Mouse (Mus musculus) CH12.LX (cell line): Measurements from ENCODE around the gene Mroh7. TPM values are rescaled to one million over a fixed set of nuclear protein-coding genes. Genes with fewer than 3 reads are reported as not detected.

Experiments used
- DNase-seq: peaks from one replicate; pipeline ENCODE4 v3.0.0-alpha.2; 2013; ENCODE audit errors: extremely low read depth
- H3K27ac ChIP-seq: 2 replicates; pipeline ENCODE4 v1.5.1; 2012; ENCODE audit warnings: low read depth, mild to moderate bottlenecking, control low read depth, moderate library complexity; ENCODE audit not compliant: insufficient read depth
- H3K27me3 ChIP-seq: replicated peaks from 2 replicates; pipeline ENCODE3; 2012; ENCODE audit warnings: inconsistent platforms
- H3K36me3 ChIP-seq, 2 experiments: replicated peaks in 1 of 2; 2 replicates each; pipeline versions ENCODE3 to v1.6.1; 2012; ENCODE audit warnings: inconsistent platforms in 1 of 2, low read length in 1 of 2, mild to moderate bottlenecking in 1 of 2, mixed read lengths in 1 of 2, moderate library complexity in 1 of 2; ENCODE audit not compliant: control insufficient read depth in 1 of 2, insufficient read depth in 1 of 2
- H3K4me1 ChIP-seq, 2 experiments: 2 replicates each; pipeline ENCODE4 v1.6.1; 2012; ENCODE audit warnings: inconsistent platforms in 1 of 2, moderate library complexity in 1 of 2; ENCODE audit not compliant: insufficient read depth in 2 of 2, control insufficient read depth in 1 of 2
- H3K4me2 ChIP-seq: 2 replicates; pipeline ENCODE4 v1.6.1; 2012; ENCODE audit warnings: low read depth, mild to moderate bottlenecking, control low read depth; ENCODE audit not compliant: poor library complexity, insufficient read depth, severe bottlenecking
- H3K4me3 ChIP-seq, 3 experiments: fragments of 150-350 bp in 1 of 3; sonication (generic) in 1 of 3; replicated peaks in 1 of 3; 2 replicates each; pipeline versions ENCODE3 to v1.5.1; 2011 to 2012; ENCODE audit warnings: low read depth in 2 of 3, low read length in 2 of 3, mild to moderate bottlenecking in 2 of 3, moderate library complexity in 2 of 3, control low read depth in 1 of 3, improper control_type of control experiment in 1 of 3, inconsistent platforms in 1 of 3, mixed read lengths in 1 of 3; ENCODE audit not compliant: poor library complexity in 1 of 3
- H3K79me2 ChIP-seq: replicated peaks from 2 replicates; pipeline ENCODE4 v1.6.1; 2012; ENCODE audit warnings: mild to moderate bottlenecking, moderate library complexity; ENCODE audit not compliant: control insufficient read depth, poor library complexity, insufficient read depth, severe bottlenecking; ENCODE audit errors: extremely low read depth
- H3K9ac ChIP-seq: 2 replicates; pipeline ENCODE4 v1.6.1; 2012; ENCODE audit warnings: low read depth, mild to moderate bottlenecking, control low read depth, moderate library complexity; ENCODE audit not compliant: insufficient read depth
- H3K9me3 ChIP-seq: replicated peaks from 2 replicates; pipeline ENCODE3; 2012; ENCODE audit warnings: low read length, inconsistent platforms, mixed read lengths
- ELF1 ChIP-seq: IDR thresholded peaks from 2 replicates; pipeline ENCODE4 v1.6.1; 2014; ENCODE audit warnings: low read depth, mild to moderate bottlenecking, inconsistent platforms, low read length, improper control_type of control experiment
- EP300 ChIP-seq: IDR thresholded peaks from 2 replicates; pipeline ENCODE4 v1.6.1; 2011; ENCODE audit warnings: low read length, improper control_type of control experiment
- ETS1 ChIP-seq: conservative IDR thresholded peaks from 2 replicates; pipeline ENCODE4 v1.6.1; 2012; ENCODE audit warnings: low read depth, mild to moderate bottlenecking, inconsistent platforms, low read length, improper control_type of control experiment, moderate library complexity
- HCFC1 ChIP-seq: IDR thresholded peaks from 2 replicates; pipeline ENCODE4 v1.6.1; 2012; ENCODE audit warnings: low read depth, mild to moderate bottlenecking, inconsistent platforms, low read length, improper control_type of control experiment
- JUND ChIP-seq: conservative IDR thresholded peaks from 2 replicates; pipeline ENCODE4 v1.6.1; 2011; ENCODE audit warnings: low read depth, low read length, improper control_type of control experiment
- MAFK ChIP-seq: IDR thresholded peaks from 2 replicates; pipeline ENCODE4 v1.6.1; 2011; ENCODE audit warnings: low read length, improper control_type of control experiment; ENCODE audit not compliant: insufficient replicate concordance
- MAX ChIP-seq: IDR thresholded peaks from 2 replicates; pipeline ENCODE4 v1.6.1; 2011; ENCODE audit warnings: low read length, improper control_type of control experiment
- NELFE ChIP-seq: IDR thresholded peaks from 2 replicates; pipeline ENCODE4 v1.6.1; 2011; ENCODE audit warnings: low read depth, low read length, improper control_type of control experiment
- PAX5 ChIP-seq: IDR thresholded peaks from 2 replicates; pipeline ENCODE4 v1.6.1; 2012; ENCODE audit warnings: low read length, inconsistent platforms, mixed read lengths
- POLR2AphosphoS2 ChIP-seq: IDR thresholded peaks from 2 replicates; pipeline ENCODE4 v1.6.1; 2011; ENCODE audit warnings: low read depth, low read length, improper control_type of control experiment
- SIN3A ChIP-seq: IDR thresholded peaks from 2 replicates; pipeline ENCODE4 v1.6.1; 2012; ENCODE audit warnings: low read length, improper control_type of control experiment, inconsistent platforms
- SMC3 ChIP-seq: IDR thresholded peaks from 2 replicates; pipeline ENCODE4 v1.6.1; 2011; ENCODE audit warnings: low read depth, low read length, improper control_type of control experiment
- TBP ChIP-seq: conservative IDR thresholded peaks from 2 replicates; pipeline ENCODE4 v1.6.1; 2011; ENCODE audit warnings: low read depth, low read length, improper control_type of control experiment
- ZC3H11A ChIP-seq: IDR thresholded peaks from 2 replicates; pipeline ENCODE4 v1.6.1; 2012; ENCODE audit warnings: low read depth, mild to moderate bottlenecking, inconsistent platforms, low read length, improper control_type of control experiment
- ZNF384 ChIP-seq: IDR thresholded peaks from 2 replicates; pipeline ENCODE4 v1.6.1; 2012; ENCODE audit warnings: low read depth, low read length, improper control_type of control experiment, inconsistent platforms
- dilution Hi-C: fragments of 300-500 bp; cut with MboI; formaldehyde crosslinking; loops from 2 replicates; pipeline ENCODE4 v1.14.3; 2020; ENCODE audit warnings: low sequenced_read_pairs; ENCODE audit not compliant: extremely low pct_unique_long_range_greater_than_20kb, extremely low pct_ligation_motif_present
- in situ Hi-C: fragments of 300-500 bp; cut with MboI; formaldehyde crosslinking; loops from 3 replicates; pipeline ENCODE4 v1.14.3; 2019; ENCODE audit warnings: low sequenced_read_pairs, low pct_ligation_motif_present, low pct_unique_long_range_greater_than_20kb, mixed read lengths
- polyA plus RNA-seq: library from polyadenylated mRNA; unstranded; fragments of >175 nt; gene quantifications from 2 replicates; pipeline ENCODE4 v1.2.1, GENCODE M21; 2012; ENCODE audit warnings: low read depth; ENCODE audit not compliant: insufficient read length
- total RNA-seq, 2 experiments: library from RNA; depleted of rRNA; stranded (reverse); fragments of 300-350 nt in 1 of 2; fragments of >200 nt in 1 of 2; gene quantifications; 2 replicates each; pipeline ENCODE4 v1.2.3; 2012 to 2014

Mroh7 gene
- total and polyA plus RNA-seq, 3 experiments, result not detected

DNA sequence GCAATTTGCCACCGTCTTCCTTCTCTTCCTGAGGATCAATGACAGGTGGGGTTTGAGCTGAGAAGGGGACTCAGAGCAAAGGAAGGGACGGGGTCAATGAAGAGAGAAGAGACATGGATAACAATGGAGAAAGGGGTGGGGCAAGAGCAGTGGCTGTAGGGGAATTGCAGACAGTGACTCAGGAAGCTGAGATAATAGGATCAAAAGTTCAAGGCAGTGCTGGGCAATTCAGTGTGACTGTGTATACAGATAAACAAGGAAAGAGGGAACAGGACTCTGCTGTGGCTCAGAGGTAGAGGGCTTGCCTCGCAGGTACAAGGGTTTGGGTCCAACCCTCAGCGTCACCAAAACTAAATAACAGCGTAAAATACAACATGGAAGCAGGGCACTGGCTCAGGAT is 22.8 kb downstream of the Mroh7 start:
- Histone ChIP-seq H3K4me1 (no peaks in the 10 kb centered on the region), H3K9me3 (no peaks in the 10 kb centered on the region), H3K4me3 (no peak overlapping the region), H3K4me2 (0 out of 2 replicates have a peak overlapping the region, but pooled peaks have one; percentile 54), H3K27ac (no peak overlapping the region), H3K9ac (no peak overlapping the region), H3K36me3 (no peaks in the 10 kb centered on the region), H3K79me2 (no peaks in the 10 kb centered on the region), H3K27me3 (peaks cover 74% of the 10 kb centered on the region)
- no peak for DNase-seq
- dilution Hi-C loops, result no loop called here
- TF ChIP-seq JUND, result no peak
- in situ Hi-C loops, result loop anchor here (5.0 kb wide), 1 partner anchor 81 kb away; no protein-coding TSS in a partner anchor

DNA sequence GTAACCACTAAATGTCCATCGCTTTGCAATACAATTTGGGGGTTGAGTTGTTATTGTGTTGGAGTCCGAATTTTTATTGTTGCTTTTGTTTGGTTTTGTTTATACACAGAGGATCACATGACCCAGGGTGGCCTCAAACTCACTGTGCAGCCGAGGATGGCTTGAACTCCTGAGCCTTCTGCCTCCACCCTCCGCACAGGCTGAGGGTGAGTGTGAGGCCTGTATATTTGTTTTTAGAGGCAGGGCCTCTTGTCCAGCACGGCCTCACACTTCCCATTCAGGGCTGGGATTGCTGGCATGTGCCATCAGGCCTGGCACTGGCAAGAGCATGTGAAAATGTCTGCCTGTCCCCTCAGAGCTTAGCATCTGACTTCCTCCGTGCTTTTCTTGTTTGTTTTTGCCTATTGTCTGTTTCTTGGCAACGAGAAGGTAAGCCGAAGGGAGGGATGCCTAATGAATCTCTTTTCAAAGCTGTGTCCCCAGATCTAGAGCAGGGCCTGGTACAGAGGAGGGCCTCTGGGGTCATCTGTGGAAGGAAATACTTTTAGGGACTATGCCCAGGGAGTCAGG is 25.5 kb downstream of the Mroh7 start:
- no peaks in the 10 kb centered on the region for H3K4me1 ChIP-seq
- no peak overlapping the region for H3K4me2 ChIP-seq
- H3K79me2 ChIP-seq, result no peaks in the 10 kb centered on the region
- TF ChIP-seq PAX5 (no peak), SIN3A (no peak), NELFE (no peak), HCFC1 (no peak), ELF1 (no peak), MAX (no peak), POLR2AphosphoS2 (no peak), ZNF384 (no peak), ZC3H11A (no peak), ETS1 (no peak), SMC3 (no peak), EP300 (no peak), MAFK (no peak), TBP (no peak)
- no peaks in the 10 kb centered on the region for H3K36me3 ChIP-seq
- dilution Hi-C loops (no loop called here), in situ Hi-C loops (loop anchor here (5.0 kb wide), 1 partner anchor 78 kb away; no protein-coding TSS in a partner anchor)
- no peak overlapping the region for H3K4me3 ChIP-seq
- no peaks in the 10 kb centered on the region for H3K9me3 ChIP-seq
- DNase-seq, result no peak
- no peak overlapping the region for H3K27ac ChIP-seq
- peaks cover 79% of the 10 kb centered on the region for H3K27me3 ChIP-seq
- H3K9ac ChIP-seq, result no peak overlapping the region
